Mouse (Mus musculus) CH12.LX (cell line): ENCODE measurements around the gene Krt24. TPM values are rescaled to one million over a fixed set of nuclear protein-coding genes. Genes with fewer than 3 reads are reported as not detected.
A peak's percentile ranks its signal among the peaks of the same experiment; 100 is the strongest.

Experiments used
- DNase-seq: peaks from one replicate; pipeline ENCODE4 v3.0.0-alpha.2; 2013; ENCODE audit errors: extremely low read depth
- H3K27ac ChIP-seq: 2 replicates; pipeline ENCODE4 v1.5.1; 2012; ENCODE audit warnings: low read depth, mild to moderate bottlenecking, control low read depth, moderate library complexity; ENCODE audit not compliant: insufficient read depth
- H3K27me3 ChIP-seq: replicated peaks from 2 replicates; pipeline ENCODE3; 2012; ENCODE audit warnings: inconsistent platforms
- H3K36me3 ChIP-seq, 2 experiments: replicated peaks in 1 of 2; 2 replicates each; pipeline versions ENCODE3 to v1.6.1; 2012; ENCODE audit warnings: inconsistent platforms in 1 of 2, low read length in 1 of 2, mild to moderate bottlenecking in 1 of 2, mixed read lengths in 1 of 2, moderate library complexity in 1 of 2; ENCODE audit not compliant: control insufficient read depth in 1 of 2, insufficient read depth in 1 of 2
- H3K4me1 ChIP-seq, 2 experiments: 2 replicates each; pipeline ENCODE4 v1.6.1; 2012; ENCODE audit warnings: inconsistent platforms in 1 of 2, moderate library complexity in 1 of 2; ENCODE audit not compliant: insufficient read depth in 2 of 2, control insufficient read depth in 1 of 2
- H3K4me2 ChIP-seq: 2 replicates; pipeline ENCODE4 v1.6.1; 2012; ENCODE audit warnings: low read depth, mild to moderate bottlenecking, control low read depth; ENCODE audit not compliant: poor library complexity, insufficient read depth, severe bottlenecking
- H3K4me3 ChIP-seq, 3 experiments: fragments of 150-350 bp in 1 of 3; sonication (generic) in 1 of 3; replicated peaks in 1 of 3; 2 replicates each; pipeline versions ENCODE3 to v1.5.1; 2011 to 2012; ENCODE audit warnings: low read depth in 2 of 3, low read length in 2 of 3, mild to moderate bottlenecking in 2 of 3, moderate library complexity in 2 of 3, control low read depth in 1 of 3, improper control_type of control experiment in 1 of 3, inconsistent platforms in 1 of 3, mixed read lengths in 1 of 3; ENCODE audit not compliant: poor library complexity in 1 of 3
- H3K79me2 ChIP-seq: replicated peaks from 2 replicates; pipeline ENCODE4 v1.6.1; 2012; ENCODE audit warnings: mild to moderate bottlenecking, moderate library complexity; ENCODE audit not compliant: control insufficient read depth, poor library complexity, insufficient read depth, severe bottlenecking; ENCODE audit errors: extremely low read depth
- H3K9ac ChIP-seq: 2 replicates; pipeline ENCODE4 v1.6.1; 2012; ENCODE audit warnings: low read depth, mild to moderate bottlenecking, control low read depth, moderate library complexity; ENCODE audit not compliant: insufficient read depth
- H3K9me3 ChIP-seq: replicated peaks from 2 replicates; pipeline ENCODE3; 2012; ENCODE audit warnings: low read length, inconsistent platforms, mixed read lengths
- BHLHE40 ChIP-seq: IDR thresholded peaks from 2 replicates; pipeline ENCODE4 v1.6.1; 2011; ENCODE audit warnings: mild to moderate bottlenecking, low read depth, low read length, improper control_type of control experiment
- CHD1 ChIP-seq: IDR thresholded peaks from 2 replicates; pipeline ENCODE4 v1.6.1; 2012; ENCODE audit warnings: low read depth, low read length, improper control_type of control experiment, inconsistent platforms
- CTCF ChIP-seq, 2 experiments: IDR thresholded peaks in 1 of 2; conservative IDR thresholded peaks in 1 of 2; 2 replicates each; pipeline ENCODE4 v1.5.1; 2011 to 2012; ENCODE audit warnings: low read depth in 2 of 2, low read length in 2 of 2, improper control_type of control experiment in 1 of 2, inconsistent platforms in 1 of 2, mild to moderate bottlenecking in 1 of 2, moderate library complexity in 1 of 2
- E2F4 ChIP-seq: IDR thresholded peaks from 2 replicates; pipeline ENCODE4 v1.6.1; 2011; ENCODE audit warnings: low read depth, low read length, improper control_type of control experiment; ENCODE audit not compliant: insufficient replicate concordance
- ELF1 ChIP-seq: IDR thresholded peaks from 2 replicates; pipeline ENCODE4 v1.6.1; 2014; ENCODE audit warnings: low read depth, mild to moderate bottlenecking, inconsistent platforms, low read length, improper control_type of control experiment
- EP300 ChIP-seq: IDR thresholded peaks from 2 replicates; pipeline ENCODE4 v1.6.1; 2011; ENCODE audit warnings: low read length, improper control_type of control experiment
- ETS1 ChIP-seq: conservative IDR thresholded peaks from 2 replicates; pipeline ENCODE4 v1.6.1; 2012; ENCODE audit warnings: low read depth, mild to moderate bottlenecking, inconsistent platforms, low read length, improper control_type of control experiment, moderate library complexity
- JUN ChIP-seq: IDR thresholded peaks from 2 replicates; pipeline ENCODE4 v1.6.1; 2011; ENCODE audit warnings: low read depth, mild to moderate bottlenecking, low read length, improper control_type of control experiment, moderate library complexity; ENCODE audit not compliant: insufficient read depth
- JUND ChIP-seq: conservative IDR thresholded peaks from 2 replicates; pipeline ENCODE4 v1.6.1; 2011; ENCODE audit warnings: low read depth, low read length, improper control_type of control experiment
- MAX ChIP-seq: IDR thresholded peaks from 2 replicates; pipeline ENCODE4 v1.6.1; 2011; ENCODE audit warnings: low read length, improper control_type of control experiment
- MYC ChIP-seq: IDR thresholded peaks from 2 replicates; pipeline ENCODE4 v1.6.1; 2011; ENCODE audit warnings: low read depth, mild to moderate bottlenecking, improper control_type of control experiment, low read length
- NELFE ChIP-seq: IDR thresholded peaks from 2 replicates; pipeline ENCODE4 v1.6.1; 2011; ENCODE audit warnings: low read depth, low read length, improper control_type of control experiment
- NRF1 ChIP-seq: IDR thresholded peaks from 2 replicates; pipeline ENCODE4 v1.6.1; 2014; ENCODE audit warnings: low read depth, mild to moderate bottlenecking, inconsistent platforms, low read length, improper control_type of control experiment, moderate library complexity
- POLR2A ChIP-seq: IDR thresholded peaks from 2 replicates; pipeline ENCODE4 v1.6.1; 2011; ENCODE audit warnings: low read depth, mild to moderate bottlenecking, improper control_type of control experiment, low read length
- RAD21 ChIP-seq: IDR thresholded peaks from 2 replicates; pipeline ENCODE4 v1.6.1; 2011; ENCODE audit warnings: low read depth, mild to moderate bottlenecking, low read length, improper control_type of control experiment, moderate library complexity
- SIN3A ChIP-seq: IDR thresholded peaks from 2 replicates; pipeline ENCODE4 v1.6.1; 2012; ENCODE audit warnings: low read length, improper control_type of control experiment, inconsistent platforms
- SMC3 ChIP-seq: IDR thresholded peaks from 2 replicates; pipeline ENCODE4 v1.6.1; 2011; ENCODE audit warnings: low read depth, low read length, improper control_type of control experiment
- TCF12 ChIP-seq: IDR thresholded peaks from 2 replicates; pipeline ENCODE4 v1.6.1; 2014; ENCODE audit warnings: low read depth, mild to moderate bottlenecking, inconsistent platforms, low read length, improper control_type of control experiment
- UBTF ChIP-seq: IDR thresholded peaks from 2 replicates; pipeline ENCODE4 v1.6.1; 2012; ENCODE audit warnings: low read depth, mild to moderate bottlenecking, inconsistent platforms, low read length, improper control_type of control experiment, moderate library complexity
- USF1 ChIP-seq: IDR thresholded peaks from 2 replicates; pipeline ENCODE4 v1.6.1; 2014; ENCODE audit warnings: low read depth, mild to moderate bottlenecking, inconsistent platforms, low read length, improper control_type of control experiment
- ZKSCAN1 ChIP-seq: IDR thresholded peaks from 2 replicates; pipeline ENCODE4 v1.6.1; 2012; ENCODE audit warnings: low read depth, inconsistent platforms, low read length, improper control_type of control experiment, borderline replicate concordance
- ZMIZ1 ChIP-seq: IDR thresholded peaks from 2 replicates; pipeline ENCODE4 v1.6.1; 2012; ENCODE audit warnings: low read depth, mild to moderate bottlenecking, inconsistent platforms, low read length, improper control_type of control experiment
- dilution Hi-C: fragments of 300-500 bp; cut with MboI; formaldehyde crosslinking; loops from 2 replicates; pipeline ENCODE4 v1.14.3; 2020; ENCODE audit warnings: low sequenced_read_pairs; ENCODE audit not compliant: extremely low pct_unique_long_range_greater_than_20kb, extremely low pct_ligation_motif_present
- in situ Hi-C: fragments of 300-500 bp; cut with MboI; formaldehyde crosslinking; loops from 3 replicates; pipeline ENCODE4 v1.14.3; 2019; ENCODE audit warnings: low sequenced_read_pairs, low pct_ligation_motif_present, low pct_unique_long_range_greater_than_20kb, mixed read lengths
- polyA plus RNA-seq: library from polyadenylated mRNA; unstranded; fragments of >175 nt; gene quantifications from 2 replicates; pipeline ENCODE4 v1.2.1, GENCODE M21; 2012; ENCODE audit warnings: low read depth; ENCODE audit not compliant: insufficient read length
- total RNA-seq, 2 experiments: library from RNA; depleted of rRNA; stranded (reverse); fragments of 300-350 nt in 1 of 2; fragments of >200 nt in 1 of 2; gene quantifications; 2 replicates each; pipeline ENCODE4 v1.2.3; 2012 to 2014

Gene Krt24
- total and polyA plus RNA-seq, 3 experiments: not detected

DNA sequence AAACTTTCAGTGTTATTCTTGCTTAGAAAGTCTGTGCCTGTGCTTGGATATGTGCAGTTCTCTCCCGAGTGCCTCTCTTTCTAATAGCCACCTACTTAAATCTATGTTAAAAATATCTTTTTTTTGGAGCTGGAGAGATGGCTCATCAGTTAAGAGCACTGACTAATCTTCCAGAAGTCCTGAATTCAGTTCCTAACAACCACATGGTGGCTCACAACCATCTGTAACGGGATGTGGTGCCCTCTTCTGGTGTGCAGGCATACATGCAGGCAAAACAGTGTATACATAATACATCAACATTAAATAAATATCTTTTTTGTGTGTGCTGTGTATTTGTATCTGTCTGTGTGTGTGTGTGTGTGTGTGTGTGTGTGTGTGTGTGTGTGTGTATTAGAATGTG, 31.2 kb downstream of the Krt24 start:
- Histone ChIP-seq H3K4me3 (no peak overlapping the region), H3K9me3 (peaks cover 5% of the 10 kb centered on the region), H3K36me3 (no peaks in the 10 kb centered on the region), H3K4me2 (no peak overlapping the region), H3K27ac (no peak overlapping the region), H3K4me1 (peaks cover 20 to 38% of the 10 kb centered on the region in 2 experiments), H3K27me3 (peaks cover 5% of the 10 kb centered on the region), H3K79me2 (no peaks in the 10 kb centered on the region), H3K9ac (no peak overlapping the region)
- TF ChIP-seq MYC (0 out of 2 replicates have a peak, but pooled peaks have one; percentile 52), TCF12 (no peak), NELFE (no peak), JUN (no peak), NRF1 (no peak), SIN3A (0 out of 2 replicates have a peak, but pooled peaks have one; percentile 35), SMC3 (peak; percentile 52), CTCF (conservative IDR thresholded peaks at IDR 0.05 in 1 of 2, IDR thresholded peaks at IDR 0.05 in 1 of 2; ENCODE audit: low read depth in 2 of 2, low read length in 2 of 2) (peak; percentile 25 to 74; a peak in 3 of 4 replicates), ELF1 (no peak), RAD21 (peak; percentile 32), MAX (peak; percentile 50)
- dilution Hi-C loops (no loop called here), in situ Hi-C loops (no loop called here)
- no peak for DNase-seq

GRCm38 (mm10) chr11:99252671-99253070, 32.4 kb downstream of the Krt24 start:
- no peak for DNase-seq
- Histone ChIP-seq H3K4me1 (peaks cover 20 to 38% of the 10 kb centered on the region in 2 experiments), H3K4me2 (no peak overlapping the region), H3K79me2 (no peaks in the 10 kb centered on the region), H3K27me3 (peaks cover 2% of the 10 kb centered on the region), H3K36me3 (no peaks in the 10 kb centered on the region), H3K9ac (no peak overlapping the region), H3K4me3 (no peak overlapping the region), H3K27ac (no peak overlapping the region), H3K9me3 (peaks cover 5% of the 10 kb centered on the region)
- in situ Hi-C loops (no loop called here), dilution Hi-C loops (no loop called here)
- TF ChIP-seq POLR2A (no peak), UBTF (no peak), EP300 (no peak), ZKSCAN1 (no peak), ETS1 (no peak), USF1 (no peak), RAD21 (no peak), E2F4 (no peak), CHD1 (no peak), TCF12 (no peak), ZMIZ1 (no peak), JUND (no peak), BHLHE40 (no peak)
